Mouse (Mus musculus) erythroblast, embryonic 14.5 days (primary cell): Measurements from ENCODE around the gene Acy3.

Source experiments
- GATA1 ChIP-seq: IDR thresholded peaks from 2 replicates; pipeline ENCODE4 v1.6.1; 2012; ENCODE audit warnings: low read length, inconsistent platforms, mixed read lengths
- TAL1 ChIP-seq: IDR thresholded peaks from 3 replicates; pipeline ENCODE4 v1.6.1; 2012; ENCODE audit warnings: low read length, inconsistent platforms, mixed read lengths

DNA sequence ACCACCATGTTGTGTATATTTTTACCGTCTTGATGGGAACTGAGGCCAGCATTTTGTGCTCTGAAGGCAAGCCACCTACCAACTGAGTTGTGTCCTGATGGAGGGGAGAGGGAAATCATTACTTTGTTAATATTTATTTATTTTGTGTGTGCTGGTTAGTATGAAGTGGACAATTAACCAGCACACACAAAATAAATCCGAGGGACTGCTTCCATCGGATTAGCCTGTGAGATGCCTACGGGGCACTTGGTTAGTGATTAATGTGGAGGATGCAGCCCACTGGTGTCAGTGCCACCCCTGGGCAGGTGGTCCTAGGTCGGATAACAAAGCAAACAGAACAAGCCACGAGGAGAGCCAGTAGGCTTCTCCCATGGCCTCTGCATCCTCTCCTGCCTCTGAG, 8.6 kb downstream of the Acy3 start:
- no peak for TF ChIP-seq TAL1
- no peak for TF ChIP-seq GATA1
